Mouse (Mus musculus) frontal cortex, postnatal 25 days (tissue): ENCODE measurements around the gene Csnk2a2.

Experiments used
- DNase-seq, 2 experiments: peaks; one replicate each; pipeline ENCODE4 v3.0.0; 2022; ENCODE audit warnings: low spot score in 2 of 2

Csnk2a2 gene

GRCm38 (mm10) chr8:95487800-95488697 is 1.8 kb downstream of the Csnk2a2 start:
- no peak for DNase-seq

DNA sequence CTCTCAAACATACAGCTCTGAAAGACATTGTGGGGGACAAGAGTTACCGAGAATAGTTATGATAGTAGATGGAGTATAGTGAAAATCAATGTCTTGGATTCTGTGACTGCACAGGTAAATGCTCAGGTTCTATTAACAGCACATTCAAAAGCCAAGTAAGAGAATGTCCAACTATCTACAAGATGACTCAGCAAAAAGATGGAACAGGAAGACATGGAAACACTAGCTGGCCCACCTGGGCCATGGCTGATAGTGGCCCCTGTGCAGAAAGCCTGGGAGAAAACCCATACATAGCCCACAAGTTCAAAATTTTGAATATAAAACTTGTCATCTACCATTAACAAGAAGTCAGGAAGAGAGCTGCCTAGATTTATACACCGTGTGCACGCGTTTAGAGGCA is 19.8 kb downstream of the Csnk2a2 start:
- no peak for DNase-seq

DNA sequence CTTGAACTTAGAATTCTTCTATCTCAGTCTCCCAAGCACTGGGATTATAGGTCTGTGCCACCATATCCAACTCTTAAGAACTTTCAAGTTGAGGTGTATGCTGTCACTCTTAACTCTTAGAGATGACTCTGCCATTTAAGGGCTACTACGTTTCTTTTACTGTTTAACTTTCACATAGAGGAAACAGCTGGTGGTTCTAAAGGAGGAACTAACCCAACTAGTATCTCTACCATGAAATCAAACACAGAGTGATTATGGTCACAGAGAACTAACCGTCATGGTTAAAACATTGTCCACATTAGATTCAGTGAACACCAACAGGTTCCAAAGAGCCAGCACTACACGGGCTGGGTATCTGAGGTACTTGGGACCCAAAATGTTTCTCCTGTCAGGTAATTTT is 20.8 kb downstream of the Csnk2a2 start:
- no peak for DNase-seq

- no peak for DNase-seq
Observed at GRCm38 (mm10) chr8:95466543-95466942, 23.3 kb downstream of the Csnk2a2 start.

GRCm38 (mm10) chr8:95452518-95452917 is 37.3 kb downstream of the Csnk2a2 start:
- no peak for DNase-seq

GRCm38 (mm10) chr8:95450271-95450670 is 39.6 kb downstream of the Csnk2a2 start:
- no peak for DNase-seq

DNA sequence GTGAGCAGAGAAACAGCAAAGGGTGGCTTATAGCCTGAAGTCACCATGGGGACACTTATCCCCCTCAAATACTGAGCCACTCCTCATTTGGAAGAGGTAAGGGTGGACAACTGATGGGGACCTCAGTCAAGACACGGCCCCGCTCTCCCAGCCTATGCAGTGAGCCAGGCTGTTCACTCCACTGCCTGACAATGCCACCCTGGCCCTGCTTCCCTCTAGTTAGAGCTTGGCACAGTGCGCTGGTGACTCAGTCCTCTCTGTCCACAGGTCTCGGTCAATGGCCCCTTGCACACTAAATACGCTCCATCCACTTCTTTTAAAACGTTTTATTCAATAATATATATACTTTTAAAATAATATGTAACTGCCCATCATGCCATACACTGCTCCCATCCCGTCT is 42.2 kb downstream of the Csnk2a2 start:
- no peak for DNase-seq

GRCm38 (mm10) chr8:95445042-95445441 is 44.8 kb downstream of the Csnk2a2 start:
- no peak for DNase-seq

DNA sequence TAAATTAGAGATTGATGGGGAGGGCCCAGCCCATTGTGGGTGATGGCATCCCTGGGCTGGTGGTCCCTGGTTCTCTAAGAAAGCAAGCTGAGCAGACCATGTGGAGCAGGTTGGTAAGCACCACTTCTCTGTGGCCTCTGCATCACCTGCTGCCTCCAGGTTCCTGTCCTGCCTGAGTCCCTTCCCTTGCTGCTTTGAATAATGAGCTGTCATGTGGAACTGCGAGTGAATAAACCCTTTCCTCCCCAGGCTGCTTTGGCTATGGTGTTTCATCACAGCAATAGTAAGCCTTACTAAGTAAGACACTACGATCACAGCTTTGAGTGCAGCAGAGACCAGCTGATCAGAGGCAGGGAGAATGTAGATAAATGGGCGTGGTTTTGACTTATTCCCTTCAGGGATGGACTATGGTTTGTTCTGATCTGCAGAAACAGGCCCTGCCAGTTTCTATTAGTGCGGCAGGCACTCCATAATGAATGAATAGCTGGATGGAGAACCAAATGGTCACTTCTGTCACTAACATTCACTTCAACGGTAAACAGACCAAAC is 48.3 kb downstream of the Csnk2a2 start:
- no peak for DNase-seq

DNA sequence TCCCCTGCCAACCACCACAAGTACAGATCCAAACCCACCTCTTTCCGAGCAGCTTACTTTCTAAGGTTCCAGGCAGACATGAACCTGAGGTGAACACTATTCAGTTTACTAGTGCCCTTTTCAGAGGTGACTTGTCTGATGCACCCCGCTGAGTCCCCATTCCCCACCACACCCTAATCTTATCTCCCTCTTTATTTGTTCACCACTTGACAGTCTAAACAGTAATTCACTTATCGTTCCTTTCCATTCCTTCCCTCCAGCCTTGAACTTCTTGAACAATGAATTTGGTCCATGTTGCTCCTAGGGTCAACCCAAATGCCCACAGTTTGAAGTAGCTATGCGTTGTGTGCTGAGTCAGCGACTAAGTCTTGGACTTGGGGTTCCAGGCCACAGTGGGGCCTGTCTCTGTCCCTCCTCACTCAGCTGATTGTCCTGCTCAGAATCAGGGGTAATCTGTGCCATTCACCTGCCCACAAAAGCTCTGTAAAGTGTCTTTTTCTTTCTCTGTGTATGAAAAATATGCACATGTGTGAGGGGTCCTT is 49.6 kb downstream of the Csnk2a2 start:
- DNase-seq: no peak

DNA sequence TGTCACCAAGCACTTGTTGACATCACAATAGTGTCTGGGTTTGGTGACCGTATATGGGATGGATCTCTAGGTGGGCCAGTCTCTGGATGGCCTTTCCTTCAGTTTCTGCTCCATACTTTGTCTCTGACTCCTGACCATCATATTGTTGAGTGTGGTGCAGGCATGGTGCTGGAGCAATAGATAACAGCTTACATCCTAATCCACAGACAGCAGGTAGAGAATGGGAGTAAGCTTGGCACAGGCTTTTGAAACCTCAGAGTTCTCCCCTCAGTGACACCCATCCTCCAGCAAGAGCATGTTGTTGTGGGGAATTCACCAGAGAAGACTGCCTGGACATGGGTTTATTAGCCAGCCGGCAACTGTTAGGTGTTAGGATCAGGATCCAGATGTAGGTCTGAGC is 50.4 kb downstream of the Csnk2a2 start:
- no peak for DNase-seq

- no peak for DNase-seq
Observed at GRCm38 (mm10) chr8:95437341-95437992, 52.4 kb downstream of the Csnk2a2 start.

GRCm38 (mm10) chr8:95435930-95436329 is 53.9 kb downstream of the Csnk2a2 start:
- DNase-seq: no peak

GRCm38 (mm10) chr8:95435471-95435870 is 54.4 kb downstream of the Csnk2a2 start:
- DNase-seq: no peak

- peak; percentile 97 to 99 for DNase-seq
Observed at GRCm38 (mm10) chr8:95434686-95435439, 55.0 kb downstream of the Csnk2a2 start, which contains the start of gene Cfap20. Gene Cfap20 (minus strand): TSS chr8:95434869.

- DNase-seq: peak in 1 of 2 experiments; percentile 21
Observed at GRCm38 (mm10) chr8:95434233-95434632, 55.6 kb downstream of the Csnk2a2 start.

- no peak for DNase-seq
Observed at GRCm38 (mm10) chr8:95433124-95433523, 56.7 kb downstream of the Csnk2a2 start.

DNA sequence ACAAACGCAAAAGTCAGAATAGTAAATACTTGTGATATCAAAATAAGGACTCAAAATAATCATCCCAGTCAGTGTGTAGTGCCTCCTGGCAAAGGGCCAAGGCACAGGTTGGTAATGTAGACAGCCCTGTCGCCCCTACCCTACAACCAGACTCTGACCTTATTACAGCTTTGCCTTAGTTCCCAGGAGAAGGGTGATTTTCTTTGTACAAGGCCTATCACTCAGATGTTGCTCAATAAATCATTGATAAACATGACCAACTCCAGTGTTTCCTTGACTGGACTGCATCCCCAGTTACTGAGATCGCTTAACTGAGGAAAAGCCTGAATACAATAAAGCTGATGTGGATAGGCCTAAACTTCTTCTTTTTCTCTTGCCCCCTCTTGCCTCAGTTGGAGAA is 57.4 kb downstream of the Csnk2a2 start:
- DNase-seq: no peak

DNA sequence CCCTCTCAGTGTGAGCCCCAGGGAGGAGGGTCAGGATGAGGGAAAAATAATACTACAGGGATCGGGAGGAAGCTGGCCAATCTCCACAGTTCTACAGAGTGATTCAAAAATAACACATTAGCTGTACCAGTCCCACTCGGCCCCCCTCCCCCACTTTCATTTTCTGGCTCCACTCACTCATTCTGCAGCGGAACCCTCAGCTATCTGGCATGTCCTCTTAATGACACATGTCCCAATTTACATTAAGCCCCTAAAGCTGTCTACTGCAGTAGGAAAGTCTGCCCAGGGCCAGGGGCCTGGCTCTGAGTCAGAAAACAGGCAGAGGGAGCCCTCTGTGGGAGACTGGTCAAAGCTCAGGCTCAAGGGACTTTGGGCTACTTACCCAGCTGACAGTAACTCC is 59.9 kb downstream of the Csnk2a2 start:
- DNase-seq: peak in 1 of 2 experiments; percentile 37

GRCm38 (mm10) chr8:95427594-95428535 is 62.0 kb downstream of the Csnk2a2 start:
- DNase-seq: peak; percentile 46
